Mouse (Mus musculus): ENCODE results near the gene Pi4k2b. TPM values are rescaled to one million over a fixed set of nuclear protein-coding genes. Genes with fewer than 3 reads are reported as not detected.

Gene Pi4k2b
- polyA plus RNA-seq, 1 experiment from 2014 or later, result 6.2 TPM

DNA sequence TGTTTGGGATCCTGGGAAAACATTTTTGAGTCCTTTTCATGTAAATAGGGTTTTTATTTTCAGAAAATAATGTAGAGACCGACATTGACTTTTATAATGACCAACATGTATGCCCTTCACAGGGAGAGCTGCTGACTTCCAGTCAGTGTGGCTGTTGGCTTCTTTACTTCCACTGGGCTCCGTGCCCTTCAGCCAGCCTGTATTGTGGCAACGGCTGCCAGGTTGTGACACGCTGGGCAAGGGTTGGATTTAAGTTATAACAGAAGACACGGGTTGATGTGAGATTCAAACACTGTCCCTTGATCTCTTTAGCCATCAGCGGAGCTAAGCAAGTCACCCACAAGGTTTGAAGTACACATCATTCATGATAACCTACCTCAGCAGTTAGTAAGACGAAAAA, 77.3 kb downstream of the Pi4k2b start:
- ATAC-seq, result no peak
- 94% methylated on average over 7 of the region's 7 CpGs for WGBS

More for the DNA sequence above, 77.3 kb downstream of the Pi4k2b start:
- H3K27ac ChIP-seq, result no peak overlapping the region
- peaks cover 33% of the 10 kb centered on the region for H3K36me3 ChIP-seq
- H3K4me1 ChIP-seq (replicated peaks), result no peaks in the 10 kb centered on the region
- no peak overlapping the region for H3K4me3 ChIP-seq (replicated peaks)
- no peak overlapping the region for H3K4me2 ChIP-seq (replicated peaks)
- H3K9ac ChIP-seq (replicated peaks), result no peak overlapping the region
- H3K9me3 ChIP-seq, result no peaks in the 10 kb centered on the region
- H3K27me3 ChIP-seq, result no peaks in the 10 kb centered on the region

Other genes with a start within 250 kb of the Pi4k2b start
- 1.8 and 2.0 TPM in 2 replicates for gene Lgi2, start 175.1 kb upstream of the Pi4k2b start, polyA plus RNA-seq (2015; fragmentation: Nextera tagmentation; extraction: Ambion mirVana)
- gene Sepsecs, start 71.9 kb upstream of the Pi4k2b start, polyA plus RNA-seq (2015; fragmentation: Nextera tagmentation; extraction: Ambion mirVana), result 8.0 and 8.3 TPM in 2 replicates
- gene Zcchc4, start 33.8 kb downstream of the Pi4k2b start, polyA plus RNA-seq (2015; fragmentation: Nextera tagmentation; extraction: Ambion mirVana), result 13.9 and 14.0 TPM in 2 replicates
- gene Anapc4, start 92.4 kb downstream of the Pi4k2b start, polyA plus RNA-seq (2015; fragmentation: Nextera tagmentation; extraction: Ambion mirVana), result 116 and 131 TPM in 2 replicates

Measured in midbrain, embryonic 13.5 days (tissue).